Mouse (Mus musculus) hindbrain, embryonic 16.5 days (tissue): Measurements from ENCODE around the gene Olfr449. TPM values are rescaled to one million over a fixed set of nuclear protein-coding genes. Genes with fewer than 3 reads are reported as not detected.
A peak's percentile ranks its signal among the peaks of the same experiment; 100 is the strongest.

Experiments
- ATAC-seq: fragments of 200-750 bp; cut with Nextera tagmentation; 2 replicates; pipeline ENCODE4 v1.8.0; 2017; ENCODE audit warnings: moderate TSS enrichment, moderate library complexity
- H3K27ac ChIP-seq: fragments of 300-500 bp; sonication (generic); 2 replicates; pipeline ENCODE4 v1.5.1; 2014; ENCODE audit warnings: low read depth, mild to moderate bottlenecking, control low read depth, low read length, moderate library complexity
- H3K27me3 ChIP-seq: fragments of 300-500 bp; sonication (generic); replicated peaks from 2 replicates; pipeline ENCODE4 v1.6.1; 2014; ENCODE audit warnings: low read length; ENCODE audit not compliant: control insufficient read depth, insufficient read depth
- H3K36me3 ChIP-seq: fragments of 300-500 bp; sonication (generic); 2 replicates; pipeline ENCODE4 v1.6.1; 2014; ENCODE audit warnings: mild to moderate bottlenecking, low read length, moderate library complexity, mixed read lengths; ENCODE audit not compliant: control insufficient read depth, insufficient read depth
- H3K4me1 ChIP-seq: fragments of 300-500 bp; sonication (generic); 2 replicates; pipeline ENCODE4 v1.6.1; 2014; ENCODE audit warnings: low read depth, low read length; ENCODE audit not compliant: control insufficient read depth, insufficient read depth
- H3K4me2 ChIP-seq: fragments of 300-500 bp; sonication (generic); 2 replicates; pipeline ENCODE4 v1.6.1; 2014; ENCODE audit warnings: mild to moderate bottlenecking, low read length, control low read depth, moderate library complexity
- H3K4me3 ChIP-seq: fragments of 300-500 bp; sonication (generic); 2 replicates; pipeline ENCODE4 v1.5.1; 2014; ENCODE audit warnings: mild to moderate bottlenecking, low read length, control low read depth, moderate library complexity
- H3K9ac ChIP-seq: fragments of 300-500 bp; sonication (generic); 2 replicates; pipeline ENCODE4 v1.6.1; 2014; ENCODE audit warnings: low read depth, mild to moderate bottlenecking, control low read depth, low read length, moderate library complexity
- H3K9me3 ChIP-seq: fragments of 300-500 bp; sonication (generic); 2 replicates; pipeline ENCODE4 v1.6.1; 2014; ENCODE audit warnings: mild to moderate bottlenecking, low read length, moderate library complexity; ENCODE audit not compliant: control insufficient read depth
- WGBS: fragments of 180-500 bp; shearing (Covaris S2); extraction: QIAGEN DNeasy Blood & Tissue Kit; methylation state at CpG from one replicate; pipeline ENCODE4 v1.1.7; 2014; 5-methylcytosine and 5-hydroxymethylcytosine counted together
- polyA plus RNA-seq: library from polyadenylated mRNA; unstranded; fragments of >200 nt; fragmentation: Nextera tagmentation; extraction: Ambion mirVana; gene quantifications from 2 replicates; pipeline ENCODE4 v1.2.1, GENCODE M21; 2015

The Olfr449 gene
- polyA plus RNA-seq: not detected in 2 replicates

- Histone ChIP-seq H3K27me3 (no peaks in the 10 kb centered on the region), H3K4me1 (no peaks in the 10 kb centered on the region), H3K4me3 (no peak within 1 kb of the TSS), H3K36me3 (no peaks in the 10 kb centered on the region), H3K4me2 (no peak within 1 kb of the TSS), H3K9ac (no peak within 1 kb of the TSS), H3K9me3 (no peaks in the 10 kb centered on the region), H3K27ac (no peak within 1 kb of the TSS)
- ATAC-seq: no peak
These were observed at the start of gene Olfr449 for GRCm38 (mm10) chr6:42834084-42834483. Olfr449 (plus strand) TSS chr6:42834384.

- Histone ChIP-seq H3K36me3 (no peaks in the 10 kb centered on the region), H3K4me1 (no peaks in the 10 kb centered on the region), H3K27ac (no peak within 1 kb of the TSS), H3K9me3 (no peaks in the 10 kb centered on the region), H3K4me2 (no peak within 1 kb of the TSS), H3K4me3 (no peak within 1 kb of the TSS), H3K9ac (no peak within 1 kb of the TSS), H3K27me3 (no peaks in the 10 kb centered on the region)
- no peak for ATAC-seq
These were observed 49.4 kb upstream of the Olfr449 start, which contains the start of gene Olfr452 for GRCm38 (mm10) chr6:42784793-42785192. Olfr452 (plus strand) TSS chr6:42785093.

- no peaks in the 10 kb centered on the region for H3K27me3 ChIP-seq
- no peak overlapping the region for H3K4me3 ChIP-seq
- H3K4me1 ChIP-seq: no peaks in the 10 kb centered on the region
- WGBS: 50% methylated on average over 4 of the region's 4 CpGs
- H3K9me3 ChIP-seq: no peaks in the 10 kb centered on the region
- ATAC-seq: peak; percentile 69
- H3K4me2 ChIP-seq: no peak overlapping the region
- H3K27ac ChIP-seq: no peak overlapping the region
- H3K36me3 ChIP-seq: no peaks in the 10 kb centered on the region
- H3K9ac ChIP-seq: no peak overlapping the region
These were observed 43.8 kb upstream of the Olfr449 start for GRCm38 (mm10) chr6:42790247-42790948.

DNA sequence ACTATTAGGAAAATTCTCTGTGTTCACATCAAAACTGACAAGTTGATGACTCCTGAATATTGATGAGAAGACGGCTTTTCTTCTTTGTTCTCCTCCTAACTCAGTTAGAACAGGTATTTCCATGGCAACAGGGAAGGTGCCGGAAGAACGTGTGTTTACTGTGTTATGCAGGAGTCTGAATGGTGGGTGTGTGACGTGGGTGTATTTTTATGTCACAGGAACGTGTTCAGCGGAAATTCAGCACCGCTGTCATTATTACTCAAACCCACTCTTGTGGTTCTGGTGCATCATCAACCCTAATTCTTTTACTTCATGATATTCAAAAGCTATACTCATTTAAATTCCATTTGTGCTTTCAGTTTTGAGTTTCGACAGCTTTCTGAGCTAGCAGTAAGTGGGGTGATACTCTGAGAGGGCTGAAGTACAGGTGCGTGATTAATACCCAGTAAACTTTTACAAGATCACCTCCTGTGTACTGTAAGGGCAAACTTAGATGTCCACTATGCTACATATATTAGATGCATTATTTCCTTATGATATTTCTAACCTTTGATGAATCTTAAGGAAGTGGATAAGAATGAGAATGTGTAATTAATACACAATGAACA, 43.1 kb upstream of the Olfr449 start:
- no peak overlapping the region for H3K4me2 ChIP-seq
- H3K27ac ChIP-seq: no peak overlapping the region; the same call in 1 of the 2 replicates
- WGBS: 66% methylated on average over 9 of the region's 9 CpGs

GRCm38 (mm10) chr6:42794982-42795381, 39.2 kb upstream of the Olfr449 start:
- Histone ChIP-seq H3K4me3 (no peak overlapping the region), H3K27ac (no peak overlapping the region), H3K36me3 (no peaks in the 10 kb centered on the region), H3K9ac (no peak overlapping the region), H3K9me3 (0 out of 2 replicates have a peak, but pooled peaks cover 2% of the 10 kb centered on the region), H3K4me1 (no peaks in the 10 kb centered on the region), H3K4me2 (no peak overlapping the region), H3K27me3 (no peaks in the 10 kb centered on the region)
- 86% methylated on average over 3 of the region's 3 CpGs for WGBS
- ATAC-seq: no peak

More for the DNA sequence above, 43.1 kb upstream of the Olfr449 start:
- H3K4me3 ChIP-seq: no peak overlapping the region
- no peaks in the 10 kb centered on the region for H3K27me3 ChIP-seq
- 0 out of 2 replicates have a peak, but pooled peaks cover 2% of the 10 kb centered on the region for H3K9me3 ChIP-seq
- peak; percentile 86 for ATAC-seq
- H3K36me3 ChIP-seq: no peaks in the 10 kb centered on the region
- no peaks in the 10 kb centered on the region for H3K4me1 ChIP-seq
- H3K9ac ChIP-seq: no peak overlapping the region

DNA sequence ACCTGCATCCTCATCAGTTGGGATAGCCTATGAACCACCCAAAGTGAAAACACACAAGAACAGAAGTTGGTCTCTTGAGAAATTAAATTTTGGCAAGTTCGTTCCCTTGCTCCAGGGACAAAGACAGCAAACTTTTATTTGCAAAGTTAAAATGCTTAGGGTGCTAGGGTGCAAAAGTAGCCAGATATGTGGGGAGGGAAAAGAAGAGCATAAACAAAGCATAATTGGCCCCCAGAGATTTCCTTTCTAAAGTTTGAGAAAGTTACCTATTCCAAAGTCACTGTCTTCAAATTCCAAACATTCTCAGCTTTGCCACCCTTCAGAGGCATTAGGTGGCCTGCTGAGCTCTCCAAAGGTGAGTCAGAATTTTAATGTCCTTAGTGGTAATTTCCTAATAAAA, 22.5 kb upstream of the Olfr449 start, which contains the start of gene Olfr450:
TSS of gene Olfr450 (plus strand) at position 301 of the 400 bp plus-strand sequence.
- Histone ChIP-seq H3K9me3 (no peaks in the 10 kb centered on the region), H3K27ac (no peak within 1 kb of the TSS), H3K4me2 (no peak within 1 kb of the TSS), H3K27me3 (no peaks in the 10 kb centered on the region), H3K9ac (no peak within 1 kb of the TSS), H3K4me1 (no peaks in the 10 kb centered on the region), H3K36me3 (no peaks in the 10 kb centered on the region), H3K4me3 (no peak within 1 kb of the TSS)
- WGBS: 92% methylated on average over 1 of the region's 1 CpGs
- no peak for ATAC-seq

- H3K4me1 ChIP-seq: no peaks in the 10 kb centered on the region
- ATAC-seq: peak; percentile 68; the same call in 1 of the 2 replicates
- WGBS: 14% methylated on average over 4 of the region's 4 CpGs
- H3K4me2 ChIP-seq: no peak overlapping the region
- no peaks in the 10 kb centered on the region for H3K9me3 ChIP-seq
- no peak overlapping the region for H3K9ac ChIP-seq
- H3K36me3 ChIP-seq: no peaks in the 10 kb centered on the region
- no peak overlapping the region for H3K27ac ChIP-seq
- no peak overlapping the region for H3K4me3 ChIP-seq
- no peaks in the 10 kb centered on the region for H3K27me3 ChIP-seq
These were observed 26.1 kb downstream of the Olfr449 start for GRCm38 (mm10) chr6:42860222-42860819.

DNA sequence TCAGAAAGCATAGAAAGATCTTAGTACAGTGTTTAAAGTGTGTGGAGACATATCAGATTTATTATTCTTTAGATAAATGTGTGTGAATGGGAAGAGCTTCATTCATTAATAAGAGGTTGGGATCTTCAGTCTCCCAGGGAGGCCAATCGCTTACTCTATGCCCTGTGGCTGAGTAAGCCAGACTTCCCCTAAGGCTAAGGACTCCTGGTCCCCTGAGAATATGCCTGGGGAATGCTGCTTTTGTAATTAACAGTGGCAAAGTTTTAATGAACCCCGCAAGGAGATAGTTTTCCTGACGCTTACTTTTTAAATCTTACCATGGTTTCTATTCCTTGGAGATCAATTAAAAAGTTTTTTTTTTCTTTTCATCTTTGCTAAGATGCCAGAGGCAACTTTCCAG, 35.5 kb downstream of the Olfr449 start:
- WGBS: 69% methylated on average over 3 of the region's 3 CpGs
- Histone ChIP-seq H3K9ac (no peak overlapping the region), H3K36me3 (no peaks in the 10 kb centered on the region), H3K9me3 (no peaks in the 10 kb centered on the region), H3K4me1 (no peaks in the 10 kb centered on the region), H3K27ac (no peak overlapping the region), H3K4me2 (no peak overlapping the region), H3K4me3 (no peak overlapping the region), H3K27me3 (no peaks in the 10 kb centered on the region)
- ATAC-seq: no peak

- ATAC-seq: no peak
- Histone ChIP-seq H3K4me3 (no peak overlapping the region), H3K27me3 (no peaks in the 10 kb centered on the region), H3K4me1 (no peaks in the 10 kb centered on the region), H3K36me3 (no peaks in the 10 kb centered on the region), H3K9me3 (no peaks in the 10 kb centered on the region), H3K27ac (no peak overlapping the region), H3K9ac (no peak overlapping the region), H3K4me2 (no peak overlapping the region)
These were observed 42.1 kb downstream of the Olfr449 start for GRCm38 (mm10) chr6:42876323-42876722.
